Mouse (Mus musculus) regulatory T cell (primary cell): ENCODE results near the gene Tmem184a.

Experiments
- in situ Hi-C: fragments of 300-600 bp; cut with MboI, MseI; formaldehyde crosslinking; loops from one replicate; pipeline ENCODE4 v1.15.1; 2025; ENCODE audit warnings: high pct_unique_total_duplicates

Gene Tmem184a

DNA sequence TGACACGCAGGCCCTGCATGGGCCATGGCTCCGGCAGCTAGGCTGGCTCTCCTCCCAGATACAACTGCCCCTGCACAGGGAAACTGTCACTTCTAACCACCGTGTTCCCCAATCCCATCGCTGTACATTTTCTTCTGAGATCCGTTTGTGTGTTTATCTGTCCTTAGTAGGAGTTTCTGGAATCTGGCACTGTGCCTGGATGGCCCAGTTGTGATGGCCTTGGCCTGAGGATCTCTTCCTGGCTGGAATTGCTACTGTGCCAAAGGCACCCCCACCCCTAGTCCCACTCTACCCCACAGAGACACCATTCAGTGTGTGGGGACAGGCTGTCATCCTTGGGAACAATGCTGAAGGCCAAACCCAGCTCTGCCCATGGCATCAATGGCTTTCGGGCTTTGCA is 3.8 kb downstream of the Tmem184a start:
- in situ Hi-C loops: no loop called here

DNA sequence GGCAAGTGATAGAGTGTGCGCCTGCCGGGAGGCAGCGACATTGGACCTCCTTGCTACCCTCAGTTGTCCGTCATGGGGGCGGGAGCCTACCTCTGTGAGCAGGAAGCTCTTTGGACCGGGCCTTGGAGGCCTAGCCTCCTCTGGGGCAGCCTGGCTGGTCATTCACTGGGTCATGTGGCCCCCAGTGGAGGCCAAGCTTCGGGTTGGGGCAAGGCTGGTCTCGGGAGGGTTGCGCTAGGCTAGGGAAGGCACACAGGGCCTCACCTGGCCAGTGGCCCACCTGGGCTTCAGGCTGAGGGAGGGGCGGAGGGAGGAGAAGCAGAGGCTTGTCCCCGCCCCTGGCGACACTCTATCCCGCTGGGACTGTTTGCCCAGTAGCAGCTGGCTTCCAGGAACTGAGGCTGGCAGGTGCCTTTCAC is 5.7 kb downstream of the Tmem184a start:
- in situ Hi-C loops: no loop called here

GRCm38 (mm10) chr5:139813126-139813490 is 6.6 kb downstream of the Tmem184a start:
- in situ Hi-C loops: no loop called here

GRCm38 (mm10) chr5:139812398-139813125 is 7.2 kb downstream of the Tmem184a start:
- in situ Hi-C loops: no loop called here

DNA sequence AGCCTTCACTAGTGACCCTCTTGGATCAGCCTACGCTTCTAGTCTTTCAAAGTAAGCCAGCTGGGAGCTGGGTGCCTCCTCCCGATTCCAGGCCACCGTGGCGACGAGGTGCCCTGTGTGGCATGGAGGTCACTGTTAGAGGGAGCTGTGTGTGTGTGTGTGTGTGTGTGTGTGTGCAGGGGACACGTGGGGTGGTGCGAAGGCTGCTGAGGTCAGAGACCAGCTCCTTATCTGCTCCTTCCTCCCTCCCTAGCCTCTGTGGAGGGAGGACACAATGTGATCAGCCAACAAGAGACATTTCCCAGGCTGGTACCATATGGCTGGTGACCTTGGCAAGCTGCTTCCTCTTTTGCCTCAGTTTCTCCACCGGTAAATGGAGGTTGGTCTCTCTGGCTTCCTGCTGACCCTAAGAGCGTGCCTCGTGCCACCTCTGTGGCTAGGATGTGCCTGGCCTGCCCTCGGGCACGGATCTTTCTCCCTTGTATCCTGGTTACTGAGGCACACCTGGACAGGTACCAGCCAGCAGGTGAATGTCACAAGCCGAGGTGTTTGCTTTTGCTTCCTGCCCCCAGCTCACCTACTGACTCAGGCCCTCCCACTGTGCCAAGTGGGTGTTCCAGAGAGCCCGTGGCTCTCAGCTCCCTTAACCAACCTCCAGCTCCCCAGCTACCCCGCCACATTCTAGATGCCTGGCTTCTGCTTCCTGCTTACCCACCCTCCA is 7.9 kb downstream of the Tmem184a start:
- in situ Hi-C loops: no loop called here

DNA sequence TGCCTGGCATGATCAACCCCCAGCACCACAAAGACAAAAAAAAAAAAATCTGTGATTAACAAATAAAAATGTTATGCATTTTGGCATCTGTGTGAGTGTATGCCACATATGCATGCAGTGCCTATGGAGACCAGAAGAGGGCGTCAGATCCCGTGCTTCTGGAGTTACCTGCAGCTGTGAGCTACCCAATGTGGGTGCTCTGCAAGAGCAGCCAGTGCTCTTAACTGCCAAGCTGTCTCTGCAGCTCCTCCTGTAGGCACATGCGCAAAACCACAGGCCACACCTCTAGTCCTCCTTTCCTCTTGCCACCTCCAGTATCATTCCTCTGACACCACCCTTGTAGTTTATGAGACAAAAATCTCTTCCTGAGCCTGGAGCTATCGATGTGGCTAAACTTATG is 10.3 kb downstream of the Tmem184a start:
- in situ Hi-C loops: loop anchor here (5.0 kb wide), 1 partner anchor 97 kb away; no protein-coding TSS in a partner anchor

DNA sequence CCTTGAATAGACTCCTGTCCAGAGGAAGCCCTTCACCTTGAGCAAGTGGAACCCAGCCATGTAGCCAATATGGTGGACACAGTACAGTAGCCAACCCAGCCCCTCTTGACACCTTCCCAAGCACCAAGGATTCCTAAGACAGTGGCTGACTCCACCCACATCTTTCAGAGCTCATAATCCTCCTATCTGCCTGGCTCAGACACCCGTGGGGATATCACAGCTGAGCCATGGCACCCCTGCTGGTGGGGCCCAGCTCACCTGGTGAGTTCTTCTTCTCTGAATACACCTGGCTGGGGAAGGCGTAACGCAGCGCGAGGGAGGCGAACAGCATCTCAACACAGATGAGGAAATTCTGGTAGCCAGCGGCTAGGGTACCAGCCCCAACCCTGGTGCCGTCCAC is 13.8 kb downstream of the Tmem184a start:
- in situ Hi-C loops: loop anchor here (5.0 kb wide), 1 partner anchor 94 kb away; no protein-coding TSS in a partner anchor

DNA sequence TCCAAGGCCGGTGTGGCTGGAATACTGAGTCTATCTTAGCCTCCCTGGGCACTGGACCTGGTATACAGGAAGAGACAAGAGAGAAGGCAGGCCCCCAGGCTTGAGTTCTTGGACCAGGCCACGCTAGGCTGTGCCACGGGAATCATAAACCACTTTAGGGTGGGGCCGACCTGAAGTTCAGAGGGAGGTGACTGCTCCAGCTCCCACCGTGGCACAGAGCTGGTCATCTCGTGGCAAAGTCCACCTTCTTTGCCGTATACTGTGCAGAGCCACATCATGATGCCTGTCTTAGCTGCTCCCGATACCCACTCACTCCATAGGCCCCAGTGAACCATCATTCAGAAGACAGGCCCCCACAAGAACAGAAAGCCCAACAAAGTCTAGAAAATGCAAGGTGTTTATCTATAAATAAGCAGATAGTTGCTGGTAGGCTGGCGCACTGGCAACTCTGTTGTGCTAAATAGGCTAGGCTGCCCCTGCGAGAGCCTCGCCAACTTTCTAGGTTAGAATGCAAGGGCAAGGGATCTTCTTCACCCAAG is 15.1 kb downstream of the Tmem184a start:
- in situ Hi-C loops: loop anchor here (5.0 kb wide), 1 partner anchor 92 kb away; no protein-coding TSS in a partner anchor

- in situ Hi-C loops: no loop called here
Observed at GRCm38 (mm10) chr5:139804107-139804551, 15.6 kb downstream of the Tmem184a start.

- in situ Hi-C loops: no loop called here
Observed at GRCm38 (mm10) chr5:139803601-139804102, 16.1 kb downstream of the Tmem184a start.

GRCm38 (mm10) chr5:139803165-139803564 is 16.6 kb downstream of the Tmem184a start:
- in situ Hi-C loops: no loop called here

DNA sequence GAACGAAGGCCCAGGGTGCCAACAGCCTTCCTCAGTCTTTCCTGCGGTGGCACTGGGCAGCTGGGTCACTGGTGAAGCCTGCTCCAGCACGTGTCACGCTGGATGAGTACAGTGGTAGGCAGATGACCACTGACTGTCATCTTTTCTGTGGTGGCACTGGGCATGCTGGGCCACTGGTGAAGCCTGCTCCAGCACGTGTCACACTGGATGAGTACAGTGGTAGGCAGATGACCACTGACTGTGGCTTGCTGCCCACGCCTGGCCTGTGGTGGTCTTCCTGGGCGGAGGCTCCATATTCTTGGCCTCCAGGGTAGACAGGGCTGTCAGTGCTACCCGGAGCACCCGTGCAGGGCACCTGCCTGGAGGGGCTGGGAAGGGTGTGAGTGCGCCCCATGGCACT is 17.8 kb downstream of the Tmem184a start:
- in situ Hi-C loops: no loop called here

- in situ Hi-C loops: no loop called here
Observed at GRCm38 (mm10) chr5:139801231-139801630, 18.5 kb downstream of the Tmem184a start.

DNA sequence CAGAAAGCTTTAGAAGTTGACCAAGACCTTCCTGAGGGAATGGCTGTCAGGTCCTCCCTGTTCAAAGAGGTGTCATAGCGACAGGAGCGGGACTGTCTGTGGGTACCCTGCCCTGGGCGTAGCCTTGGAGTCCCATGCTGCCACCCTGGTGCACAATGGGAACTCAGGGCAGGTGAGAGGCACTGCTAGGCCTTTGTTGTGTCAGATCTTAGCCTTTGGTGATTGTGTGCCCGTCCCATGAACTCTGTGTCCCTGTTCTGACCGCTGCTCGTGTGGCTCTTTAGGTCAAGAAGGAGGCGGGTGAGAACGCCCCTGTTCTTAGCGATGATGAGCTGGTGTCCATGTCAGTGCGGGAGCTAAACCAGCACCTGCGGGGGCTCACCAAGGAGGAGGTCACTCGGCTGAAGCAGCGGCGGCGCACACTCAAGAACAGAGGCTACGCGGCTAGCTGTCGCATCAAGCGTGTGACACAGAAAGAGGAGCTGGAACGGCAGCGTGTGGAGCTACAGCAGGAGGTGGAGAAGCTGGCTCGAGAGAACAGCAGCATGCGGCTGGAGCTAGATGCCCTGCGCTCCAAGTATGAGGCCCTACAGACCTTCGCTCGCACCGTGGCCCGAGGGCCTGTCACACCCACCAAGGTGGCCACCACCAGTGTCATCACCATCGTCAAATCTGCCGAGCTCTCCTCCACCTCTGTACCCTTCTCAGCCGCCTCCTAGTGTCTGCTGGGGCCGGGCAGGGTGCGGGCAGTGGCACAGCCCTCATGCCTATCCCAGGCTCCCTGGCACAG is 19.7 kb downstream of the Tmem184a start:
- in situ Hi-C loops: loop anchor here (25.0 kb wide), 1 partner anchor 1638 kb away; the partner anchor contains the start of genes Ap4m1, Cops6, Mcm7 and Zfp113

DNA sequence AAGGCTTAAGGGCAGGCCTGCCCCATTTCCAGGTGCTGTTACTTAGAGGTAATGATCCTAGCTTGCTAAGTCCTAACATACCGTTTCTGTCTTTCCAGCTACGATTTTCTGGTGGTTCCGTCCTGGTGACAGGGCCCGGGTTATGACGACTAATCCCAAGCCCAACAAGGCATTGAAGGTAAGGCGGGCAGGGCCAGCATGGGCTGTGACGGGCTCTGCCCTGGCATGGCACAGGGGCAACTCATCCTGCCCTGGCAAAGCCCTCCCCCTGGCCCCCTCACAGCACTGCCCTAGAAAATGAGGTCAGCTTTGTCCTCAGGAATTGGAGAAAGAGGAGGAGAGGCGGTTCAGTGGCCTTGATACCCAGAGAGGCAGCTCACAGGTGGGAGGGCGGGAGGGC is 20.7 kb downstream of the Tmem184a start:
- in situ Hi-C loops: loop anchor here (25.0 kb wide), 1 partner anchor 1637 kb away; the partner anchor contains the start of genes Ap4m1, Cops6, Mcm7 and Zfp113

GRCm38 (mm10) chr5:139798168-139798900 is 21.4 kb downstream of the Tmem184a start:
- in situ Hi-C loops: loop anchor here (25.0 kb wide), 1 partner anchor 1636 kb away; the partner anchor contains the start of genes Ap4m1, Cops6, Mcm7 and Zfp113

DNA sequence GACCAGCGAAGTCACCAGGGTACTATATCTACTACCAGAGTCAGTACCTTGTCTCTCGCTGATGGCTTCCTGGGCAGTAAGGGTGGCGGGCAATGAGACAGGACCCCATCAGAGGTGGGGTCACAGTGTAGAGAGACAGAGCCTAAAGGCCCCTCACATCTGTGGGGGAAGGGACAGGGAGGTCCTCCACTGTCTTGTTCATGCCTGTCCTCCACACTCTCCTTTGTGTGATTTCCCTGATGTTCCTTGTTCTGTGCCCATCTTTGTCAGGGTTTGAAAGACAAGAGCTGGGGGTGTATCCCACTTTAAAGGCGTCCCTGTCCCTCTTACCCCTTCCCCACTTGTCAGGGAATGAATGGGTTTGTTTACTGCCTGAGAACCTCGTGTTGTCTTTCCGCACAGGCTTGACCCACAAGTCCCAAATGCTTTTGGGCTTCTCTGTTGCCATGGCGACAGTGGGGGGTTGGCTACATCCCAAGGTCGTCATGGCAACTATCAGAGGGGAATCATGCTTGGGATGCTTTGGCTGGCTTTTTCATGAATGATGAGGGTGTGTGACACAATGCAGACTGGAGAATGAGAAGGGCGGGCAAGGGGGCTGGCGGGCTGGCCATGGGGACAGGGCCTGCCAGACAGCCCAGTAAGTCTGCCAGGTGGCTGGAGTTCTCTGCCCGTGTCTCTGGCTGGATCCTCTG is 22.1 kb downstream of the Tmem184a start:
- in situ Hi-C loops: loop anchor here (25.0 kb wide), 1 partner anchor 1635 kb away; the partner anchor contains the start of genes Ap4m1, Cops6, Mcm7 and Zfp113

- in situ Hi-C loops: loop anchor here (25.0 kb wide), 1 partner anchor 1635 kb away; the partner anchor contains the start of genes Ap4m1, Cops6, Mcm7 and Zfp113
Observed at GRCm38 (mm10) chr5:139796900-139797299, 22.8 kb downstream of the Tmem184a start.

DNA sequence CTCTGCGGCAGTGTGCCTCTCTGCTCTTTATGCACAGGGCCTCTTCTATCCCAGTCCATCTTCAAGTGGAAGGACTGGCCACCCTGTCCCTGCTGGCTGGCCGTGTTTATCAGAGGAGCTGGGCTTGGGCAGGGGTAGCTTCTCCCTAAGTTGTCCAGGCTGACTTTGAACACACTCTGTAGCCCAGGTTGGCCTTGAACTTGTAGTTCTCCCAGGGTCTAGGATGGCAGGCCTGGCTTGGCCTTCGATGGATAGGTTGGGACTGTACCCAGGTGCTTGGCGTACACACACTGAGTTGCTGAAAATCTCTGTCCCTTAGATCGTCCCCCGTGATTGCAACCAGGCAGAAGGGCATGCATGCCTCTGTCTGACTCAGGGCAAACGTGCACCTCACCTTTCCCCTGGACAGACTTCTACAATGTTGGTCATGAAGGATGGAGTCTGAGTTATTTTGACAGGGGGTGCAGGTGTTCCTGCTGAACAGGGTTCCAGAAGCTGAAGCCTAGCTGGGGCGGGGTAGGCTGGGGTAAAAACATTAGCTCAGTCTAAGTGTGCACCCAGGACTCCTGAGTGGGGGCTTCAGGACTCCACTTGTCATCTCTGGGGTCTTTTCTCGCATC is 23.6 kb downstream of the Tmem184a start:
- in situ Hi-C loops: loop anchor here (25.0 kb wide), 1 partner anchor 1634 kb away; the partner anchor contains the start of genes Ap4m1, Cops6, Mcm7 and Zfp113
